Mouse (Mus musculus): ENCODE results near the gene Adipor2. TPM values are rescaled to one million over a fixed set of nuclear protein-coding genes. Genes with fewer than 3 reads are reported as not detected.
"Not testable (repeated sequence)": the region's sequence is repeated elsewhere in the genome, so short reads cannot be mapped to it uniquely, and the experiment has no call there.

Gene Adipor2
- total RNA-seq, 4 experiments from 2014 or later = 81.4 to 148 (median 128) TPM

- DNase-seq = peak; percentile 94
Measured at GRCm38 (mm10) chr6:119388650-119389012, 28.9 kb downstream of the Adipor2 start.

GRCm38 (mm10) chr6:119387801-119388649 is 29.5 kb downstream of the Adipor2 start:
- DNase-seq = no peak

- no peak for DNase-seq
Measured at GRCm38 (mm10) chr6:119386821-119387220, 30.7 kb downstream of the Adipor2 start.

GRCm38 (mm10) chr6:119386421-119386820 is 31.1 kb downstream of the Adipor2 start:
- no peak for DNase-seq

- DNase-seq = no peak
Measured at GRCm38 (mm10) chr6:119385668-119386067, 31.8 kb downstream of the Adipor2 start.

GRCm38 (mm10) chr6:119378631-119379030 is 38.9 kb downstream of the Adipor2 start:
- no peak for DNase-seq

- no peak for DNase-seq
Measured at GRCm38 (mm10) chr6:119377613-119378012, 39.9 kb downstream of the Adipor2 start.

GRCm38 (mm10) chr6:119375035-119375434 is 42.5 kb downstream of the Adipor2 start:
- DNase-seq = no peak

- no peak for DNase-seq
Measured at GRCm38 (mm10) chr6:119373000-119373705, 44.4 kb downstream of the Adipor2 start.

GRCm38 (mm10) chr6:119372237-119372636 is 45.3 kb downstream of the Adipor2 start:
- no peak for DNase-seq

GRCm38 (mm10) chr6:119371624-119372023 is 45.9 kb downstream of the Adipor2 start:
- DNase-seq = no peak

GRCm38 (mm10) chr6:119367382-119367781 is 50.1 kb downstream of the Adipor2 start:
- no peak for DNase-seq

GRCm38 (mm10) chr6:119366800-119367199 is 50.7 kb downstream of the Adipor2 start:
- DNase-seq = not testable (repeated sequence)

GRCm38 (mm10) chr6:119363593-119363992 is 53.9 kb downstream of the Adipor2 start:
- DNase-seq = no peak

- DNase-seq = no peak
Measured at GRCm38 (mm10) chr6:119360925-119361702, 56.4 kb downstream of the Adipor2 start.

- not testable (repeated sequence) for DNase-seq
Measured at GRCm38 (mm10) chr6:119360250-119360649, 57.3 kb downstream of the Adipor2 start.

- no peak for DNase-seq
Measured at GRCm38 (mm10) chr6:119358020-119358571, 59.4 kb downstream of the Adipor2 start.

GRCm38 (mm10) chr6:119352501-119352900 is 65.0 kb downstream of the Adipor2 start:
- no peak for DNase-seq

GRCm38 (mm10) chr6:119351656-119352055 is 65.8 kb downstream of the Adipor2 start:
- no peak for DNase-seq

GRCm38 (mm10) chr6:119350703-119351198 is 66.8 kb downstream of the Adipor2 start:
- DNase-seq = no peak

GRCm38 (mm10) chr6:119348234-119348633 is 69.3 kb downstream of the Adipor2 start:
- peak; percentile 42 for DNase-seq

GRCm38 (mm10) chr6:119347813-119348212 is 69.7 kb downstream of the Adipor2 start:
- DNase-seq = no peak
